24 mouse cellular contexts compared by ENCODE assay signal in genomic region chr8:53496885-53497326, GRCm38 (mm10).
"Had no signal": no experiment of that assay in that cellular context is flagged by ENCODE, and none has a peak within 500 bp of the region (broad histone marks: within the 10 kb centered on the region; RNA-seq: fewer than 3 reads in every experiment).

No protein-coding gene starts in this region.

- H3K9me3 ChIP-seq: kidney, embryonic 15.5 days; limb, embryonic 12.5 days; limb, embryonic 15.5 days; lung, embryonic 15.5 days; neural tube, embryonic 12.5 days had no signal

- DNase-seq: kidney, adult 8-10 months; kidney, postnatal 10 days; kidney, postnatal 36 days; layer of hippocampus, postnatal 36 days; liver, postnatal 0 days; lung, postnatal 10 days; lung, postnatal 4 days; midbrain, embryonic 14.5 days; right cerebral cortex, adult 18-20 months; right cerebral cortex, postnatal 14 days; right cerebral cortex, postnatal 4 days; thymus, adult 2 months; thymus, postnatal 14 days; thymus, postnatal 4 days had no signal

- H3K4me3 ChIP-seq: kidney, embryonic 15.5 days; left cerebral cortex, adult 2 months; limb, embryonic 12.5 days; limb, embryonic 15.5 days; lung, embryonic 15.5 days; neural tube, embryonic 12.5 days had no signal

- H3K4me1 ChIP-seq: kidney, embryonic 15.5 days; limb, embryonic 12.5 days; limb, embryonic 15.5 days; lung, embryonic 15.5 days; neural tube, embryonic 12.5 days had no signal

- H3K36me3 ChIP-seq: kidney, embryonic 15.5 days; limb, embryonic 12.5 days; limb, embryonic 15.5 days; lung, embryonic 15.5 days; neural tube, embryonic 12.5 days had no signal

- H3K9ac ChIP-seq: kidney, embryonic 15.5 days; limb, embryonic 12.5 days; limb, embryonic 15.5 days; liver, embryonic 14.5 days; liver, postnatal 0 days; lung, embryonic 15.5 days; neural tube, embryonic 12.5 days had no signal

- H3K27ac ChIP-seq: kidney, embryonic 15.5 days; left cerebral cortex, adult 2 months; limb, embryonic 12.5 days; limb, embryonic 15.5 days; liver, embryonic 14.5 days; lung, embryonic 15.5 days; neural tube, embryonic 12.5 days; stomach, postnatal 0 days had no signal

- H3K27me3 ChIP-seq: kidney, embryonic 15.5 days; limb, embryonic 12.5 days; limb, embryonic 15.5 days; lung, embryonic 15.5 days; neural tube, embryonic 12.5 days had no signal

- H3K4me2 ChIP-seq: kidney, embryonic 15.5 days; limb, embryonic 12.5 days; limb, embryonic 15.5 days; liver, embryonic 11.5 days; lung, embryonic 15.5 days; midbrain, embryonic 11.5 days; neural tube, embryonic 12.5 days had no signal
